Mouse (Mus musculus): ENCODE results near the gene RPS10-NUDT3. TPM values are rescaled to one million over a fixed set of nuclear protein-coding genes. Genes with fewer than 3 reads are reported as not detected.

The RPS10-NUDT3 gene
- polyA plus RNA-seq, 1 experiment from 2014 or later = not detected

- Histone ChIP-seq H3K4me2 (ENCODE audit: low read depth, low read length) (no peak overlapping the region), H3K9me3 (ENCODE audit: control insufficient read depth, low read length) (no peaks in the 10 kb centered on the region), H3K4me1 (replicated peaks; ENCODE audit: control insufficient read depth, insufficient read depth, low read length) (no peaks in the 10 kb centered on the region), H3K4me3 (ENCODE audit: low read length) (no peak overlapping the region), H3K9ac (ENCODE audit: low read length) (peak overlapping the region; percentile 28; the same call in 1 of the 2 replicates), H3K27ac (ENCODE audit: low read length) (no peak overlapping the region), H3K27me3 (ENCODE audit: control insufficient read depth, insufficient read depth, low read depth, low read length) (no peaks in the 10 kb centered on the region), H3K36me3 (ENCODE audit: control insufficient read depth, insufficient read depth, low read length) (no peaks in the 10 kb centered on the region)
- 74% methylated on average over 3 of the region's 3 CpGs for WGBS
- ATAC-seq (ENCODE audit: low read depth) = no peak
Measured at GRCm38 (mm10) chr17:27541984-27542383, 93.0 kb downstream of the RPS10-NUDT3 start.

GRCm38 (mm10) chr17:27541261-27541660 lies 93.8 kb downstream of the RPS10-NUDT3 start:
- WGBS = 52% methylated on average over 2 of the region's 2 CpGs
- H3K4me2 ChIP-seq (ENCODE audit: low read depth, low read length) = no peak overlapping the region
- ATAC-seq (ENCODE audit: low read depth) = no peak

GRCm38 (mm10) chr17:27534718-27535117 lies 100.3 kb downstream of the RPS10-NUDT3 start:
- Histone ChIP-seq H3K4me1 (replicated peaks; ENCODE audit: control insufficient read depth, insufficient read depth, low read length) (no peaks in the 10 kb centered on the region; the same call in 1 of the 2 replicates), H3K36me3 (ENCODE audit: control insufficient read depth, insufficient read depth, low read length) (no peaks in the 10 kb centered on the region), H3K27me3 (ENCODE audit: control insufficient read depth, insufficient read depth, low read depth, low read length) (no peaks in the 10 kb centered on the region), H3K9me3 (ENCODE audit: control insufficient read depth, low read length) (no peaks in the 10 kb centered on the region), H3K9ac (ENCODE audit: low read length) (0 out of 2 replicates have a peak overlapping the region, but pooled peaks have one; percentile 6), H3K27ac (ENCODE audit: low read length) (no peak overlapping the region), H3K4me2 (ENCODE audit: low read depth, low read length) (no peak overlapping the region), H3K4me3 (ENCODE audit: low read length) (no peak overlapping the region)
- peak; percentile 75; the same call in 1 of the 2 replicates for ATAC-seq (ENCODE audit: low read depth)
- WGBS = 4% methylated on average over 10 of the region's 10 CpGs

More at GRCm38 (mm10) chr17:27541261-27541660, 93.8 kb downstream of the RPS10-NUDT3 start:
- Histone ChIP-seq H3K9me3 (ENCODE audit: control insufficient read depth, low read length) (no peaks in the 10 kb centered on the region), H3K27me3 (ENCODE audit: control insufficient read depth, insufficient read depth, low read depth, low read length) (no peaks in the 10 kb centered on the region), H3K36me3 (ENCODE audit: control insufficient read depth, insufficient read depth, low read length) (no peaks in the 10 kb centered on the region), H3K27ac (ENCODE audit: low read length) (no peak overlapping the region), H3K4me3 (ENCODE audit: low read length) (no peak overlapping the region), H3K4me1 (replicated peaks; ENCODE audit: control insufficient read depth, insufficient read depth, low read length) (no peaks in the 10 kb centered on the region), H3K9ac (ENCODE audit: low read length) (no peak overlapping the region)

GRCm38 (mm10) chr17:27533354-27533753 lies 101.7 kb downstream of the RPS10-NUDT3 start:
- no peak overlapping the region for H3K9ac ChIP-seq (ENCODE audit: low read length)
- H3K9me3 ChIP-seq (ENCODE audit: control insufficient read depth, low read length) = no peaks in the 10 kb centered on the region
- no peaks in the 10 kb centered on the region; the same call in 1 of the 2 replicates for H3K4me1 ChIP-seq (replicated peaks; ENCODE audit: control insufficient read depth, insufficient read depth, low read length)
- no peaks in the 10 kb centered on the region for H3K27me3 ChIP-seq (ENCODE audit: control insufficient read depth, insufficient read depth, low read depth, low read length)
- no peaks in the 10 kb centered on the region for H3K36me3 ChIP-seq (ENCODE audit: control insufficient read depth, insufficient read depth, low read length)
- H3K4me2 ChIP-seq (ENCODE audit: low read depth, low read length) = no peak overlapping the region
- 81% methylated on average over 3 of the region's 3 CpGs for WGBS
- ATAC-seq (ENCODE audit: low read depth) = no peak
- H3K4me3 ChIP-seq (ENCODE audit: low read length) = no peak overlapping the region
- no peak overlapping the region for H3K27ac ChIP-seq (ENCODE audit: low read length)

- Histone ChIP-seq H3K4me2 (ENCODE audit: low read depth, low read length) (no peak overlapping the region), H3K4me1 (replicated peaks; ENCODE audit: control insufficient read depth, insufficient read depth, low read length) (no peaks in the 10 kb centered on the region; the same call in 1 of the 2 replicates), H3K27me3 (ENCODE audit: control insufficient read depth, insufficient read depth, low read depth, low read length) (no peaks in the 10 kb centered on the region), H3K36me3 (ENCODE audit: control insufficient read depth, insufficient read depth, low read length) (no peaks in the 10 kb centered on the region), H3K27ac (ENCODE audit: low read length) (no peak overlapping the region), H3K9me3 (ENCODE audit: control insufficient read depth, low read length) (no peaks in the 10 kb centered on the region), H3K9ac (ENCODE audit: low read length) (no peak overlapping the region), H3K4me3 (ENCODE audit: low read length) (no peak overlapping the region)
- WGBS = 83% methylated on average over 8 of the region's 8 CpGs
- ATAC-seq (ENCODE audit: low read depth) = no peak
Measured at GRCm38 (mm10) chr17:27532095-27532494, 102.9 kb downstream of the RPS10-NUDT3 start.

Other genes starting within 250 kb of the RPS10-NUDT3 start
- gene Grm4, start 113.8 kb downstream of the RPS10-NUDT3 start, polyA plus RNA-seq (2015; fragmentation: Nextera tagmentation; extraction: Ambion mirVana) = 0.13 and 0.24 TPM in 2 replicates
- gene Hmga1, start 78.7 kb downstream of the RPS10-NUDT3 start, polyA plus RNA-seq (2015; fragmentation: Nextera tagmentation; extraction: Ambion mirVana) = 195 and 215 TPM in 2 replicates
- 17.6 and 19.1 TPM in 2 replicates for gene AI413582, start 69.5 kb downstream of the RPS10-NUDT3 start, polyA plus RNA-seq (2015; fragmentation: Nextera tagmentation; extraction: Ambion mirVana)
- gene Nudt3, start 11.7 kb downstream of the RPS10-NUDT3 start, polyA plus RNA-seq (2015; fragmentation: Nextera tagmentation; extraction: Ambion mirVana) = 73.6 and 75.8 TPM in 2 replicates
- gene Rps10, start 1.4 kb upstream of the RPS10-NUDT3 start, polyA plus RNA-seq (2015; fragmentation: Nextera tagmentation; extraction: Ambion mirVana) = 900 and 901 TPM in 2 replicates
- 0.88 and 1.9 TPM in 2 replicates for gene Pacsin1, start 20.3 kb upstream of the RPS10-NUDT3 start, polyA plus RNA-seq (2015; fragmentation: Nextera tagmentation; extraction: Ambion mirVana)
- 2.4 and 2.6 TPM in 2 replicates for gene Spdef, start 93.7 kb upstream of the RPS10-NUDT3 start, polyA plus RNA-seq (2015; fragmentation: Nextera tagmentation; extraction: Ambion mirVana)
- 14.6 and 16.9 TPM in 2 replicates for gene D17Wsu92e, start 185.4 kb upstream of the RPS10-NUDT3 start, polyA plus RNA-seq (2015; fragmentation: Nextera tagmentation; extraction: Ambion mirVana)
- 296 and 313 TPM in 2 replicates for gene Snrpc, start 202.9 kb upstream of the RPS10-NUDT3 start, polyA plus RNA-seq (2015; fragmentation: Nextera tagmentation; extraction: Ambion mirVana)
- 3.7 and 4.6 TPM in 2 replicates for gene Uhrf1bp1, start 221.2 kb upstream of the RPS10-NUDT3 start, polyA plus RNA-seq (2015; fragmentation: Nextera tagmentation; extraction: Ambion mirVana)